Mouse (Mus musculus) heart, postnatal 0 days (tissue): ENCODE data around the gene Myo10.

Source experiments
- CTCF ChIP-seq: IDR thresholded peaks from 2 replicates; pipeline ENCODE4 v1.5.1; 2016; ENCODE audit warnings: antibody characterized with exemption, control low read depth, low read depth
- EP300 ChIP-seq: IDR thresholded peaks from 2 replicates; pipeline ENCODE4 v1.6.1; 2016; ENCODE audit warnings: antibody characterized with exemption, low read depth

- TF ChIP-seq CTCF (no peak), EP300 (no peak)
Measured at GRCm38 (mm10) chr15:25724549-25724948, 102.2 kb downstream of the Myo10 start.
